Mouse (Mus musculus) CD4-positive, CD25-positive, alpha-beta regulatory T cell, adult 9 weeks (primary cell): ENCODE data around the gene Mkks. TPM values are rescaled to one million over a fixed set of nuclear protein-coding genes. Genes with fewer than 3 reads are reported as not detected.

Experiments used
- polyA plus RNA-seq: library from polyadenylated mRNA; unstranded; fragments of 100-300 nt; shearing (Covaris generic); gene quantifications from one replicate; pipeline ENCODE4 v1.2.1, GENCODE M21; 2017

Gene Mkks
- polyA plus RNA-seq, result 34.8 TPM

DNA sequence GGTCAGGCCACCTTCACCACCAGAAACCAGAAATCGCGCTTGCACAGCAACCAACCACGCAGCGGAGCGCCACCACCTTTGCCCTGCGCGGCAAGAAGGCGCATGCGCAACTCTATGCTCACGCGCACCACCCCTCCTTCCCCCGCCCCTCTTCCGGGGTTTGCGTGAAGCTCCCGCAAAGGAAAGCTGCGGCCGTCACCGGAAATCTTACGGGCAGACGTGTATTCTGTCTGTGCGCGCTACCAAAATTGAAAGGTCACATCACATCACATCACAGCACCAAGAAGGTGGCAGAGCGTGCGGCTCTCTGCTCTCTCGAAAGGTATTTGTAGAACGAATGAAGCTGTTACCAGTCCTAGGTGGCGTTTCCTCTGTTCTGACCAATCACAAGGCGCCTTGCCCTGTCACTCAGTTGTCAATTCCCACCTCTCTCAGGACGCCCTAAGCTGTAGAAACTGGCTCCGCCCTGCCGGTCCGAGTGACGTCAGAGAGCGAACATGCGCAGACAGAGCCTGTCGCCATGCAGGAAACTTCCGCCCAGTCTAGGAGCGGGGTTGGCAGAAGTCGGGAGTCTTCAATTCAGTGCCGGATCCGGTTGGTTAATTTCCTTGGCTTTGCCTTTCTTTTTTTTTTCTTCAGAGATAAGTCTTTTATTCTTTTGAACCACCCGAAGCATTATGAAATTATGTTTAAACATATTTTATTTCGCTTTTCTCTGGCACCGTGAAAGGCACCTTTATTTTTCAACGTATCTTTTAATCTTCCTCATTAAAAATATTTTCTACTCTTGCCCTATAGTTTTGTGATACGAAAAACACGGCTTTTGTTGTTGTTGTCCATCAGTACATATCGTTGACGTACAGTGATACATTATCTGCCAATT, at the start of gene Mkks, which contains the start of the genes Slx4ip and AL731706.1:
Gene Mkks (minus strand): TSS at position 322 of the 883 bp plus-strand sequence.
Gene Slx4ip (plus strand): TSS at position 151 of the 883 bp plus-strand sequence.
Gene AL731706.1 (minus strand): TSS at position 322 of the 883 bp plus-strand sequence.

DNA sequence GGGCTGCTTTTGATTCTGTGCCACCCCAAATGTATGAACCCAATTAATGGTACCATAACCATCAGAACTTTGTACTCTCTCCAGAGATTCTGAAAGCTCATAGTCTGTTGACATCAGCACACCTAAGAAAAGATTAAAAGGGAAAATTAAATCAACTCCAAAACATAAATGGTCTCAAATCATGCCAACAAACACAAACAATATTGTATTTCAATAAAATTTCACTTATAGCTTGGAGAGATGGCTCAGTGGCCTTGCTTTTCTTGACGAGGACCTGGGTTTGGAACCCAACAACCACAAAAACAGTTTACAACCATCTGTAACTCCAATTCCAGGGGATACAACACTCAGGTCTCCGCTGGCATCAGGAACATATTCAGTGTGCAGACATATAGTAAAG, 5.6 kb downstream of the Mkks start, which contains the start of gene AL731706.2:
Gene AL731706.2 (minus strand): TSS at position 101 of the 400 bp plus-strand sequence.

Other genes starting within 250 kb of the Mkks start
- gene Snap25, start 177.9 kb downstream of the Mkks start, polyA plus RNA-seq, result not detected
- gene AL731706.2, start 5.7 kb downstream of the Mkks start, polyA plus RNA-seq, result 10.3 TPM
- 6.2 TPM for gene Slx4ip, start 171 bp downstream of the Mkks start, polyA plus RNA-seq
- 11.0 TPM for gene AL731706.1, start within 50 bp of the Mkks start, polyA plus RNA-seq
- gene Jag1, start 225.3 kb upstream of the Mkks start, polyA plus RNA-seq, result not detected